Mouse (Mus musculus) cortical plate, adult 2 months (tissue): ENCODE results near the gene Atl2.

Experiments used
- CTCF ChIP-seq: fragments of 200-500 bp; IDR thresholded peaks from 2 replicates; pipeline ENCODE4 v1.5.1; 2011; ENCODE audit warnings: mild to moderate bottlenecking, control low read depth, low read length; ENCODE audit not compliant: insufficient read depth; ENCODE audit errors: extremely low read depth
- POLR2A ChIP-seq: fragments of 200-500 bp; IDR thresholded peaks from 2 replicates; pipeline ENCODE4 v1.6.1; 2011; ENCODE audit warnings: mild to moderate bottlenecking, low read length, control low read depth; ENCODE audit not compliant: insufficient read depth; ENCODE audit errors: extremely low read depth

GRCm38 (mm10) chr17:79883198-79883597, 12.7 kb downstream of the Atl2 start:
- TF ChIP-seq POLR2A (no peak), CTCF (no peak)
